Mouse (Mus musculus) kidney, postnatal 0 days (tissue): ENCODE measurements at regions not wholly inside any gene's neighbourhood (a gene's known extent, or its start where the extent isn't known, plus 50 kb on each side); places are given as distances from the start of the nearest gene placed in this dataset.

Experiments used
- ATAC-seq: fragments of 200-750 bp; cut with Nextera tagmentation; replicated peaks from 2 replicates; pipeline ENCODE4 v1.8.0; 2017; ENCODE audit warnings: low read depth, moderate number of reproducible peaks, moderate TSS enrichment, moderate library complexity; ENCODE audit not compliant: low FRiP score
- DNase-seq: peaks from one replicate; pipeline ENCODE4 v3.0.0-alpha.2; 2016; ENCODE audit warnings: low spot score
- H3K27ac ChIP-seq: fragments of 300-500 bp; sonication (generic); 2 replicates; pipeline ENCODE4 v1.5.1; 2014; ENCODE audit warnings: mild to moderate bottlenecking
- H3K27me3 ChIP-seq: fragments of 300-500 bp; sonication (generic); 2 replicates; pipeline ENCODE4 v1.6.1; 2014; ENCODE audit warnings: low read length, mixed read lengths; ENCODE audit not compliant: insufficient read depth
- H3K36me3 ChIP-seq: fragments of 300-500 bp; sonication (generic); 2 replicates; pipeline ENCODE4 v1.6.1; 2014; ENCODE audit warnings: low read length, mixed read lengths; ENCODE audit not compliant: insufficient read depth
- H3K4me1 ChIP-seq: fragments of 300-500 bp; sonication (generic); replicated peaks from 2 replicates; pipeline ENCODE4 v1.6.1; 2014; ENCODE audit warnings: antibody characterized with exemption, low read length, mixed read lengths; ENCODE audit not compliant: insufficient read depth
- H3K4me2 ChIP-seq: fragments of 300-500 bp; sonication (generic); 2 replicates; pipeline ENCODE4 v1.6.1; 2014; ENCODE audit warnings: mild to moderate bottlenecking, low read length, moderate library complexity, mixed read lengths
- H3K4me3 ChIP-seq: fragments of 300-500 bp; sonication (generic); replicated peaks from 2 replicates; pipeline ENCODE4 v1.5.1; 2014; ENCODE audit warnings: low read depth, low read length
- H3K9ac ChIP-seq: fragments of 300-500 bp; sonication (generic); 2 replicates; pipeline ENCODE4 v1.6.1; 2014; ENCODE audit warnings: low read depth, low read length
- H3K9me3 ChIP-seq: fragments of 300-500 bp; sonication (generic); replicated peaks from 2 replicates; pipeline ENCODE4 v1.6.1; 2016; ENCODE audit warnings: low read length, inconsistent platforms, mixed read lengths
- CTCF ChIP-seq: IDR thresholded peaks from 2 replicates; pipeline ENCODE4 v1.5.1; 2016; ENCODE audit warnings: antibody characterized with exemption, low read depth, mild to moderate bottlenecking, moderate library complexity
- WGBS: fragments of 180-500 bp; shearing (Covaris S2); extraction: QIAGEN DNeasy Blood & Tissue Kit; methylation state at CpG from one replicate; pipeline ENCODE4 v1.1.7; 2014; 5-methylcytosine and 5-hydroxymethylcytosine counted together

- no peak for ATAC-seq
- no peaks in the 10 kb centered on the region for H3K9me3 ChIP-seq
- no peaks in the 10 kb centered on the region for H3K4me1 ChIP-seq
- TF ChIP-seq CTCF, result no peak
- H3K27ac ChIP-seq, result no peak overlapping the region
- H3K36me3 ChIP-seq, result no peaks in the 10 kb centered on the region
- H3K4me3 ChIP-seq, result no peak overlapping the region
- no peak overlapping the region for H3K9ac ChIP-seq
- no peaks in the 10 kb centered on the region for H3K27me3 ChIP-seq
- 81% methylated on average over 3 of the region's 3 CpGs for WGBS
- DNase-seq, result no peak
- H3K4me2 ChIP-seq, result no peak overlapping the region
These were observed 338.9 kb upstream of the Ptbp2 start for GRCm38 (mm10) chr3:120123155-120123554.

GRCm38 (mm10) chr3:120083171-120083932, 299.1 kb upstream of the Ptbp2 start:
- H3K4me2 ChIP-seq, result no peak overlapping the region
- no peak for DNase-seq
- no peak for TF ChIP-seq CTCF
- no peak overlapping the region for H3K27ac ChIP-seq
- H3K27me3 ChIP-seq, result no peaks in the 10 kb centered on the region
- no peaks in the 10 kb centered on the region for H3K4me1 ChIP-seq
- no peaks in the 10 kb centered on the region for H3K36me3 ChIP-seq
- no peaks in the 10 kb centered on the region for H3K9me3 ChIP-seq
- H3K9ac ChIP-seq, result no peak overlapping the region
- no peak for ATAC-seq
- no peak overlapping the region for H3K4me3 ChIP-seq
- WGBS, result 51% methylated on average over 7 of the region's 7 CpGs

- 5% methylated on average over 1 of the region's 1 CpGs for WGBS
- H3K27me3 ChIP-seq, result no peaks in the 10 kb centered on the region
- H3K4me2 ChIP-seq, result no peak overlapping the region
- no peaks in the 10 kb centered on the region for H3K9me3 ChIP-seq
- no peak for TF ChIP-seq CTCF
- DNase-seq (no peak), ATAC-seq (no peak)
- H3K27ac ChIP-seq, result no peak overlapping the region
- no peak overlapping the region for H3K4me3 ChIP-seq
- no peaks in the 10 kb centered on the region for H3K4me1 ChIP-seq
- H3K36me3 ChIP-seq, result no peaks in the 10 kb centered on the region
- no peak overlapping the region for H3K9ac ChIP-seq
These were observed 289.3 kb upstream of the Ptbp2 start for GRCm38 (mm10) chr3:120073528-120073927.

GRCm38 (mm10) chr3:120065714-120066113, 281.4 kb upstream of the Ptbp2 start:
- no peaks in the 10 kb centered on the region for H3K4me1 ChIP-seq
- H3K4me2 ChIP-seq, result no peak overlapping the region
- H3K27ac ChIP-seq, result no peak overlapping the region
- H3K9me3 ChIP-seq, result no peaks in the 10 kb centered on the region
- H3K9ac ChIP-seq, result no peak overlapping the region
- ATAC-seq (no peak), DNase-seq (no peak)
- H3K4me3 ChIP-seq, result no peak overlapping the region
- no peaks in the 10 kb centered on the region for H3K36me3 ChIP-seq
- no peak for TF ChIP-seq CTCF
- H3K27me3 ChIP-seq, result no peaks in the 10 kb centered on the region
- WGBS, result 88% methylated on average over 6 of the region's 6 CpGs

- peak; percentile 4 for DNase-seq
- TF ChIP-seq CTCF, result no peak
- H3K4me3 ChIP-seq, result no peak overlapping the region
- H3K36me3 ChIP-seq, result no peaks in the 10 kb centered on the region
- no peaks in the 10 kb centered on the region for H3K4me1 ChIP-seq
- no peaks in the 10 kb centered on the region for H3K9me3 ChIP-seq
- no peak for ATAC-seq
- no peak overlapping the region for H3K27ac ChIP-seq
- no peak overlapping the region for H3K4me2 ChIP-seq
- WGBS, result 30% methylated on average over 5 of the region's 5 CpGs
- no peak overlapping the region for H3K9ac ChIP-seq
- no peaks in the 10 kb centered on the region for H3K27me3 ChIP-seq
These were observed 280.7 kb upstream of the Ptbp2 start for GRCm38 (mm10) chr3:120064854-120065480.

- DNase-seq, result no peak
- no peak for TF ChIP-seq CTCF
- no peak for ATAC-seq
- H3K9ac ChIP-seq, result no peak overlapping the region
- H3K27ac ChIP-seq, result no peak overlapping the region
- H3K27me3 ChIP-seq, result no peaks in the 10 kb centered on the region
- H3K9me3 ChIP-seq, result no peaks in the 10 kb centered on the region
- H3K4me1 ChIP-seq, result no peaks in the 10 kb centered on the region
- WGBS, result 87% methylated on average over 5 of the region's 5 CpGs
- H3K36me3 ChIP-seq, result no peaks in the 10 kb centered on the region
- H3K4me2 ChIP-seq, result no peak overlapping the region
- no peak overlapping the region for H3K4me3 ChIP-seq
These were observed 278.0 kb upstream of the Ptbp2 start for GRCm38 (mm10) chr3:120062264-120062663.
